Mouse (Mus musculus) right cerebral cortex, postnatal 4 days (tissue): ENCODE measurements around the gene Taok3.
A peak's percentile ranks its signal among the peaks of the same experiment; 100 is the strongest.

Experiments
- DNase-seq: peaks from one replicate; pipeline ENCODE4 v3.0.0-alpha.2; 2022

The Taok3 gene

GRCm38 (mm10) chr5:117118220-117118619 lies 1.7 kb upstream of the Taok3 start:
- DNase-seq = no peak

DNA sequence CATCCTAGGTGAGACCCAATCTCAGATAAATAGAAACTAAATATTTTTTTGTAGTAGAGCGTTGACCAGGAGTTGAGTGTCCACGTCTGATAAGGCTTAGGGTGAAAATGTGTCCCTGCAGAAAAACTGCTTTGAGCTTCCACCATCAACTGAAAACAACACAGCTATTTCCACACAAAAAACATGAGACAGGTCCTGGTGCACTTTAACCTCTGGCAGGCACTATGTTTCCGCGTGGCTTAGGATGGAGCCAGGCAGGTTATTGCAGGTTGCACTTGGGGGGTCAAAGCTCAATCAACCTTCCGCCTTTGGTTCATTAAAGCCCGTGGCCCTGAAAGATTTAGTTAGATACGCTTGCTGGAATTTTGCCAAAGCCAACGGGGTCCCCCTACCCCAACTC lies 1.1 kb upstream of the Taok3 start:
- no peak for DNase-seq

DNA sequence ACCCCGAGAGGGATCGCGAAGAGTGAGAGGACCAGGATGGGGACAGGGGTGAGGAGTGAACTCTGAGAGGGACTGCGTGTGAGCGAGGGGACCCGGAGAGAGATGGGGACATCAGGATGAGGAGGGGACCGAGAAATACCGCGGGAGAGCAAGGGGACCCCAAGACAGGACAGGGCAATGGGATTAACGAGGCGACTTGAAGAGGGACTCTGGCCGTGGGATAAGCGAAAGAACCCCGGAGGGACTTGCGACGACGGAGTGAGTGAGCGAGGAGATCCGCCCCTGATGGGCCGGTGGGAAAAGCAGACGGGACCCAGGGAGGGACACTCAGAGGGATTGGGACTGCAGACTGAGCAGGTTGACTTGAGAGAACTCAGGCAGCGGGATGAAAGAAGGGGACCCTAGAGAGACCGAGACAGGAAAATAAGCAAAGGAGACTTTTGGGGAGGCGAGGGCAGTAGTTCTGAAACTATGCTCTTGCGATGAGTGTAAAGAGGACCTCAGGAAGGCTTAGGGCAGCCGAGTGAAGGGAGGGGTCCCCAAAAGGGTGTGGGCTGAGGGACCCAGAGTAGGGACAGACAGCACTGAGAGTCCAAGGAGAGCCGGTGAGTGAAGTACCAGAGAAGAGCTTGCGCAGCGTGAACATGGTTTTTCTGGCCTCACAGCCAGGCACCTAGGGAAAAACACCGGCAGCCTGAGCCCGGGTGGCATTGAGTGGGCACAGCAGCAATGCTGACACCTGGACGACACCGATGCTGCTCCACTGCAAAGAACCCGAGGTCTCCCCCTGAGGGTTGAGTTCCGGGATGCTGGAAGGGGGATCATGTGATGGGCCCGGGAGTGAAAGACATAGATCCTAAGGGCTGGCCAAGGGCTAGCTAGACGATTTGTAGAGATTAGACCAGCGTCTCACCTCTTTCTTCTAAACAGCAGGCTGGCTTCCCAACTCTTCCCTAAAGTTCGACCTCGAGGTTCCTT lies 849 bp downstream of the Taok3 start:
- DNase-seq = no peak

DNA sequence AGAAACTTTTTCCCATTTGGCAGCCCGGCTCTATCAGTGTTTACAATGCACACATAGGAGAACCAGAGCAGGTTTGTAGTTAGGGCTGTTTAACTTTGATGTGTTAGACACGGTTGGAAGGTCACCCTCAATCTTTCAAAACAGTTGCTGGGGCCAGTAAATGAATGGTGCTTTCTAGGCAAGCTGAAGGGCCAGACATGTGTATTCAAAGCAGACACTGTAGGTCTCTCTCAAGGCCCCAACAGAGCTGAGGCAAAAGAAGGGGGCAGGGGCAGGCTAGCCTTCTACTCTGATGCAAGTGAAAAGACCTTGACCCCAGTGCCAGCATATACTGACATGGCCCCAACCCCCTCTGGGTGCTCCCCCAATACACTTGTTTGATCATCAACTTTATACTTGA lies 1.7 kb downstream of the Taok3 start:
- DNase-seq = no peak

DNA sequence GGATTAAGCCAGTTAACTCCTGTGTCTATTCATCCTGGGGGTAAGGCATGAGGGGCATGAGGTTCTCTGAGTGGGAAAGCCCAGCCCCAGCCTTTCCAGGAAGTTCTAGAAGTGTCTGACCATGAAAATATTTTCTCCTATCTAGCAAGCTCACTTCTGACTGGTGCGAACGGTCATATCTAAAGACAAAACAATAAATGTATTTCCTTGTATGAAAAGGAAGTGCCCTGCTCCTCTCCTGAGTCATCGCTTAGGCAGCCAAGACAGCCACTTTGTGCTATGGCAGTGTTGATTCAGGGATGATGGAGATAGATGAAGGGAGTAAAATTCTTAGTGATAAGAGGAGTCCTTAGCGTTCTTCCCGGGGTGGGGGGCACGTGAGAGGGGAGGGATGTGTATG lies 3.2 kb downstream of the Taok3 start:
- DNase-seq = no peak

GRCm38 (mm10) chr5:117123840-117124239 lies 3.9 kb downstream of the Taok3 start:
- no peak for DNase-seq

DNA sequence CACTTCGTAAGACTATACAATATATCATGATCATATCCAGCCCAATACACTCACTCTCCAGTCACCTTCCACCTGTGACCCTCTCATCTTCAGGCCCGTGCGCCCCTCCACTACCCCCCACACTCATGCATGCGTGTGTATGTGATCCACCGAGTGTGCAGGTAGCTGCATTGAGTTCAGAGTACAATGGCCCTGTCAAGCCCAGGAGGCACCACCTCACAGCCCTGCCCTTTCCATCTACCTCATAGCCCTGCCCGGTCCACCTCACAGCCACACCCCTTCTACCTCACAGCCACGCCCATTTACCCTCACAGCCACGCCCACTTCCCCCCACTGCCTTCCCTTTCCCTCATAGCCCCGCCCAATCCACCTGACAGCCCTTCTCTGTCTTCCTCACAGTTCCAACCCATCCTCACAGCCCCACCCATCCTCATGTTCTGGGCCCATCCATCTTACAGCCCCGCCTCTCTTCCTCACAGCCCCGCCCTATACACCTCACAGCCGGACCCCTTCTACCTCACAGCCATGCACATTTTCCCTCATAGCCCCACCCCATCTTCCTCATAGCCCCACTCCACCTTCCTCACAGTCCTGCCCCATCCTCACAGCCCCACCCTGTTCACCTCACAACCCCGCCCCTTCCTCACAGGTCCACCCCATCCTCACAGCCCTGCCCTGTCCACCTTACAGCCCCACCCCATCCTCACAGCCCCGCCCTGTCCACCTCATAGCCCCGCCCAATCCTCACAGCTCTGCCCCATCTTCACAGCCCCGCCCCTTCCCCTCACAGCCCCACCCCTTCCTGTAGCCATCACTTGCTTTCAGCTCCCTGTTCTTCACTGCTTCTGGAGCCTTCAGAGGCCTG lies 5.8 kb downstream of the Taok3 start:
- DNase-seq = no peak

- no peak for DNase-seq
Observed at GRCm38 (mm10) chr5:117127051-117127450, 7.1 kb downstream of the Taok3 start.

- DNase-seq = no peak
Observed at GRCm38 (mm10) chr5:117130726-117131125, 10.8 kb downstream of the Taok3 start.

- DNase-seq = no peak
Observed at GRCm38 (mm10) chr5:117133446-117134065, 13.6 kb downstream of the Taok3 start.

DNA sequence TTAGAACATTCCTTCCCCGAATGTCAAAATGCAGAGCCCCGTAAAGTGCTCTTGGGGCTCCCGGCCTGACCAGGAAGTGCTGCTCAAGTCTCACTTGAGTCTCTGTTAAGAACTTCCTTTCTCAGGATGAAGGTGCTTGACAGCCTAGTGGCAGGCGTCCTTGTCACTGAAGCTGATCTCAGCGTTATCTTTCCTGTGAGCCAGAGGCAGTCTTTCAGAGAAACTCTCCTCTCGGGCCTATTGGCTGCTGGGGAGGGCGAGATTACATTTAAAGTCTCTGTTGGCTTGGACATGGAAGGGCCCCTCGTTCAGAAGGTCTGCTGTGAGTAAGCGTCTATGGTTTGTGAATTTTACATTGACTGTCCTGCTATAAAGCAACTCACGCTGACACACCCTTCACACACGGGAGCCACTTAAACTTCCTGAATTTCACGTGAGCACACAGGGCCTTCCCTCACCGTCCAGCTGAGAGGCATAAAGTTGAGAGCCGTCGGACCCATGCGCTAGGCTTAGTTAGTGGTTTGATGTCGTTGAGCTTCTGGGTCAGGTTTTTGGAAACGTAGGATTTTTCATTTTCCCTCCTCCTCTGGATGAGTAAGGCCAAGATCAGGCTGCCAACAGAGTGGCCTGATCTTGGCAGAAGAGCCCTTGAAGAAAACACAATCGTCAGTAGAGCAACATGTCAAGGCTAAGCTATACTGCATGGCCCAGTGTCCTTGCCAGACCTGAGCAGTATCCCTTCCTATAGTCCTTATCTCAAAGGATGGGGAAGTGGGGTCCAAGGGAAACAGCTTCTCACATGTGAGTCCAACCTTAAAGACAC lies 14.3 kb downstream of the Taok3 start:
- DNase-seq = no peak

DNA sequence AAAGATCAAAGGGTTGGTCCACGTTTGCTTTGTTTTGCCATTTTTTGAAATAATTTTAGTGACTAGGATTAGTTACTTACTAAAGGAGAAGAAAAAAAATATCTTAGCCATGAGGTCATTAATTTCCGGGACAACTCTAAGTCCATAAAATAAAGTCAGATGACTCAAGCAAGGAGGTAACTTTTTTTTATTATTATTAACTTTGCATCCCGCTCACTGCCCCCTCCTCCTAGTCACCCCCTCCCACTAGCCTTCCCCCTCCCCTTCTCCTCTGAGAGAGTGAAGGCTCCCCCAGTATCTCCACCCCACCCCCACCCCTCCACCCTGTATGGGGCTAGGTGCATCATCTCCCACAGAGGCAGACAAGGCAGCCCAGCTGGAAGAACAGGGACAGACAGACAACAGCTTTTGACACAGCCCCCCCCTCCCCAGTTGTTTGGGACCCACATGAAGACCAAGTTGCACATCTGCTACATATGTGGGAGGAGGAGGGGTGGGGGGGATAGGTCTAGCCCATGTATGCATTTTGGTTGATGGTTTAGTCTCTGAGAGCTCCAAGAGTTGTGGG lies 15.0 kb downstream of the Taok3 start:
- DNase-seq = no peak

DNA sequence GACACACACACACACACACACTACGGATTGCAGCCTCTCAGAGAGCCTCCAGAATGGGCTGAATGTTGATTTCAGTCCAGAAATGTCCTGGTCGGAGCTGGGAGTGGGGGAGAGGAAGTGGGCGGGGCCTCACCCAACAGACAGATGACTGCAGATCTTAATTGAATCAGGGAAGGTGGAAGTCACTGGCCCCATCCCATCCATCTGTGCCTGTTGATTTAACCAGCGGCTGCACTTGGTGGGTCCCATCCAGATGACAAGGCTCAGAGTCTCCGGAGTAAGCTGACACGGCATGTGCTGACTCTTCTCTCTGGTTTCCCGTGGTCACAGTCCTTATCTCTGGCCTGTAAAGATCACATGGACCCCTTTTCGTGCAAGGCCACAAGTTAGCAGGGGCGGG lies 15.9 kb downstream of the Taok3 start:
- DNase-seq = no peak

GRCm38 (mm10) chr5:117136570-117136969 lies 16.6 kb downstream of the Taok3 start:
- no peak for DNase-seq

DNA sequence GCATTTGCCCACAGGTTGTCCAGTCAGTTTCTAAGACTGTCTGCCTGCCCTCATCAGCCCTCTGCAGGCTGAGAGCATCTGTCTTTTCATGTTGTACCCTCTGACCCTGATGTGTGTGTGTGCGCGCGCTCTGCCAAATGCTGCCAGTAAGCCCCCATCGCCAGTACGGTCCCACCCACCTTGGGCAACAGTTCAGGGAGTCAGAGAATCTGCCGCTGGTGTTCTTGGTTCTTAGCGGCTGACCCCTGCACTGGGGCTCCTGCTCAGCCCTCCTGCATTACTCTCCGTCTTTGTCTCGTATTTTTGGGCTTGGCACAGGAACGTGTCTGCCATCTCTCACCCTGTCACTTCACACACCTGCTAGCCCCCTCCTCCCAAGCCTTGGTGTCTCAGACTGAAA lies 17.1 kb downstream of the Taok3 start:
- no peak for DNase-seq

- no peak for DNase-seq
Observed at GRCm38 (mm10) chr5:117137594-117137993, 17.7 kb downstream of the Taok3 start.

DNA sequence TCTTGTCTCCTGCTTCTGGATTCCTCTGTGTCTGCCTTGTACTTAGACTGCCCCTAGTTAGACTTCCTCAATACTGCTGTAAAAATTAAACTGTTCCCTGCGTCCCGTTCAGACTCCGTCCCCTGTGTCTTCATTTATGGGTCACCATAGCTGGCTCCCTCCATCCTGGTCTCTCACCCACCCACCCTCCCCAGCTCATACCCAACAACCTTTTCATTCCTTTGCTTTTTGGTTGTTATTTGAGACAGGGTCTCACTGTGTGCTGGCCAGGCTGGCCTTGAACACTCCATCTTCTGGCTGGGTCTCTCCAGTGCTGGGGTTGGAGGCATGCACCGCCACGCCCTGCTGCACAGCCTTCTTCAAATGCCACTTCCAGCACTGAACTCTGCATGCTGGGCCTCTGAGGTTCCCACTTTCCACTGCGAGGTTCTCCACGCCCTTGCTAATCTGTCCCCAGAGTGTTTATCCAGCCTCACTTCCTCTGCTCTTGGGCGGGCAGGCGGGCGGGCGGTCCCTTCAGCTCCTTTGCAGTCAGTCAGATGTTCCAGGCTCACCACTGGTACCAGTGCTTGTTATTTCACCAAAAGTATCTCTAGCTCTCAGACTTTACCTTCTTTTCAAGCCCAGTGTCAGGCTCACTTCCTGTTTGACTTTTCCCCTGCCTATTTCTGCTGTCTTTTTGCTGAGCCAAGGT lies 18.5 kb downstream of the Taok3 start:
- no peak for DNase-seq

DNA sequence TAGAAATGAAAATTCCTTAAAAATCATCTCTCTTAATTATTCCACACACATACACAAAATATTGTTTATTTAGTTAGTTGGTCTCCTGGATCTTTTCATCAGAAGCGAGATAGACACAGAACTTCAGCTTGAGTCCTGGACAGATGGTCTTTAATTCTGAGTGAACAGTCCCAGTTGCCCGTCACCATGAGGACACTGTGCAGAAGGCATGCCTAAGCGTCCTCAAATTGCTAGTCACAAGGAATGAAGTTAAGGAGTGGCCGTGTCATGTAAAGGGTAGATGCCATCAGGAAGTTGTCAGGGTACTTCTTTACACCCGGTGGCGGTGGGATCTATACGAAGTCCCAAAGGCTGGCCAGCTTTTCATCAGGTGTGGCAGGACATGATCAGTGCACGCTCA lies 19.9 kb downstream of the Taok3 start:
- DNase-seq = no peak

GRCm38 (mm10) chr5:117140374-117140773 lies 20.4 kb downstream of the Taok3 start:
- no peak for DNase-seq

DNA sequence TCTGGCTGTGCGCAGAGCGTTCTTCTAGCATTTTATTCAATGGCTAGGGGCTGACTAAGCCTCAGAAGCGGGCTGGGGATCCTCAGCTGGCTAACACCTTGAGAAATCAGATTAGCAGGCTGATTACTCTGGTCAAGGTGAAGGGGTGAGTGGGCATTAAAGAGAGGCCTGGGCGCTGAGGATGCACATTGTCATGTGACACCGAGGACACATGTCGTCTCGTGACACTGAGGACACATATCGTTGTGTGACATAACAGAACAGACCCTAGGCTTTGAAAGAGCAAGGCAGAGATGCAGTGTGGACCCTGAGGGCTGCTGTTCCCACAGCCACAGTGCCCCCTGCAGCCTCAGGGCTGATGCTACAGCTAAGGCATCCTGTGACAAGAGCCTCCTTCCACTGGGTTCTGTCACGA lies 23.8 kb downstream of the Taok3 start:
- DNase-seq = peak; percentile 23

DNA sequence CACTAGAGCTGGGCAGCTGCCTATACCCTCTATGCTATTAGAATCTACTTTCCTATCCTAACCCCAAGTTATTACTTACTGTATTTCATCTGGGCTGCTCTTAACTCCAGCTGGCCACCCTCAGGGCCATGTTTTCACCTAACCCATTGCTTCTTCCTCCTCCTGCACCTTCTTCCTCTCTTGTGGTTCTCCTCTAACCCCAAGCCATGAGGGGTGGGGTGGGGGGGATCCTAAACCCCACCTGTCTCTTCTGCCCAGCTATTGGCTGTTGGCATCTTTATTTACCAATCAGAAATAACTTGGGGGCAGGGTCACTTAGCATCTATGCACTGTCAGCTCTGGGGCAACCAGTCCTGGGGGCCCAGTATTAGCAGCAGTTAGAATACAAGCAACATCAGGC lies 26.2 kb downstream of the Taok3 start:
- DNase-seq = no peak
